Mouse (Mus musculus): ENCODE data around the gene Rbm10. TPM values are rescaled to one million over a fixed set of nuclear protein-coding genes. Genes with fewer than 3 reads are reported as not detected.

Gene Rbm10
- polyA plus RNA-seq, 1 experiment from 2014 or later, result 55.1 TPM

- no peaks in the 10 kb centered on the region for H3K9me3 ChIP-seq (ENCODE audit: control insufficient read depth, low read length)
- no peak overlapping the region for H3K4me2 ChIP-seq (ENCODE audit: low read depth, low read length)
- no peak overlapping the region for H3K4me3 ChIP-seq (ENCODE audit: low read length)
- H3K4me1 ChIP-seq (ENCODE audit: control insufficient read depth, insufficient read depth, low read length), result no peaks in the 10 kb centered on the region
- no peaks in the 10 kb centered on the region for H3K36me3 ChIP-seq (ENCODE audit: control insufficient read depth, insufficient read depth, low read length)
- H3K27ac ChIP-seq (ENCODE audit: low read length), result no peak overlapping the region
- no peaks in the 10 kb centered on the region for H3K27me3 ChIP-seq (replicated peaks; ENCODE audit: control insufficient read depth, insufficient read depth, low read length)
- 78% methylated on average over 5 of the region's 5 CpGs for WGBS
- H3K9ac ChIP-seq (ENCODE audit: low read depth, low read length), result no peak overlapping the region
- no peak for ATAC-seq
Observed at GRCm38 (mm10) chrX:20644780-20645179, 27.5 kb downstream of the Rbm10 start.

- Histone ChIP-seq H3K27me3 (replicated peaks; ENCODE audit: control insufficient read depth, insufficient read depth, low read length) (no peaks in the 10 kb centered on the region), H3K4me3 (ENCODE audit: low read length) (peak overlapping the region; percentile 61), H3K27ac (ENCODE audit: low read length) (no peak overlapping the region), H3K4me2 (ENCODE audit: low read depth, low read length) (peak overlapping the region; percentile 48), H3K4me1 (ENCODE audit: control insufficient read depth, insufficient read depth, low read length) (no peaks in the 10 kb centered on the region), H3K9me3 (ENCODE audit: control insufficient read depth, low read length) (no peaks in the 10 kb centered on the region), H3K9ac (ENCODE audit: low read depth, low read length) (no peak overlapping the region), H3K36me3 (ENCODE audit: control insufficient read depth, insufficient read depth, low read length) (no peaks in the 10 kb centered on the region)
- ATAC-seq, result 0 out of 2 replicates have a peak, but pooled peaks have one; percentile 1
- WGBS, result 21% methylated on average over 5 of the region's 5 CpGs
Observed at GRCm38 (mm10) chrX:20657593-20657992, 40.3 kb downstream of the Rbm10 start.

GRCm38 (mm10) chrX:20658026-20658652 lies 40.8 kb downstream of the Rbm10 start, which contains the start of gene Uba1:
Uba1 (plus strand) TSS chrX:20658326.
- peak within 1 kb of the TSS; percentile 70 for H3K4me2 ChIP-seq (ENCODE audit: low read depth, low read length)
- peak; percentile 86 for ATAC-seq
- 14% methylated on average over 27 of the region's 27 CpGs for WGBS

GRCm38 (mm10) chrX:20658891-20659406 lies 41.6 kb downstream of the Rbm10 start:
- Histone ChIP-seq H3K4me3 (ENCODE audit: low read length) (peak overlapping the region; percentile 61), H3K27ac (ENCODE audit: low read length) (peak overlapping the region; percentile 65; the same call in 1 of the 2 replicates), H3K9me3 (ENCODE audit: control insufficient read depth, low read length) (no peaks in the 10 kb centered on the region), H3K4me1 (ENCODE audit: control insufficient read depth, insufficient read depth, low read length) (no peaks in the 10 kb centered on the region), H3K36me3 (ENCODE audit: control insufficient read depth, insufficient read depth, low read length) (no peaks in the 10 kb centered on the region), H3K9ac (ENCODE audit: low read depth, low read length) (peak overlapping the region; percentile 69), H3K27me3 (replicated peaks; ENCODE audit: control insufficient read depth, insufficient read depth, low read length) (no peaks in the 10 kb centered on the region), H3K4me2 (ENCODE audit: low read depth, low read length) (peak overlapping the region; percentile 70)
- peak; percentile 14 for ATAC-seq
- WGBS, result 14% methylated on average over 24 of the region's 24 CpGs

More at GRCm38 (mm10) chrX:20658026-20658652, 40.8 kb downstream of the Rbm10 start, which contains the start of gene Uba1:
- Histone ChIP-seq H3K4me3 (ENCODE audit: low read length) (peak within 1 kb of the TSS; percentile 61), H3K36me3 (ENCODE audit: control insufficient read depth, insufficient read depth, low read length) (no peaks in the 10 kb centered on the region), H3K9me3 (ENCODE audit: control insufficient read depth, low read length) (no peaks in the 10 kb centered on the region), H3K4me1 (ENCODE audit: control insufficient read depth, insufficient read depth, low read length) (no peaks in the 10 kb centered on the region), H3K9ac (ENCODE audit: low read depth, low read length) (peak within 1 kb of the TSS; percentile 69), H3K27ac (ENCODE audit: low read length) (peak within 1 kb of the TSS; percentile 65; the same call in 1 of the 2 replicates), H3K27me3 (replicated peaks; ENCODE audit: control insufficient read depth, insufficient read depth, low read length) (no peaks in the 10 kb centered on the region)

GRCm38 (mm10) chrX:20662317-20662715 lies 45.0 kb downstream of the Rbm10 start:
- Histone ChIP-seq H3K36me3 (ENCODE audit: control insufficient read depth, insufficient read depth, low read length) (no peaks in the 10 kb centered on the region), H3K27ac (ENCODE audit: low read length) (no peak overlapping the region; the same call in 1 of the 2 replicates), H3K4me1 (ENCODE audit: control insufficient read depth, insufficient read depth, low read length) (no peaks in the 10 kb centered on the region), H3K9ac (ENCODE audit: low read depth, low read length) (no peak overlapping the region), H3K27me3 (replicated peaks; ENCODE audit: control insufficient read depth, insufficient read depth, low read length) (no peaks in the 10 kb centered on the region), H3K9me3 (ENCODE audit: control insufficient read depth, low read length) (no peaks in the 10 kb centered on the region), H3K4me3 (ENCODE audit: low read length) (no peak overlapping the region), H3K4me2 (ENCODE audit: low read depth, low read length) (no peak overlapping the region)
- 29% methylated on average over 5 of the region's 5 CpGs for WGBS
- no peak; the same call in 1 of the 2 replicates for ATAC-seq

- WGBS, result 14% methylated on average over 27 of the region's 28 CpGs
Observed at GRCm38 (mm10) chrX:20662716-20663443, 45.6 kb downstream of the Rbm10 start.

GRCm38 (mm10) chrX:20663444-20663790 lies 46.1 kb downstream of the Rbm10 start:
- Histone ChIP-seq H3K27ac (ENCODE audit: low read length) (peak overlapping the region; percentile 68), H3K9me3 (ENCODE audit: control insufficient read depth, low read length) (no peaks in the 10 kb centered on the region), H3K27me3 (replicated peaks; ENCODE audit: control insufficient read depth, insufficient read depth, low read length) (no peaks in the 10 kb centered on the region), H3K9ac (ENCODE audit: low read depth, low read length) (peak overlapping the region; percentile 84), H3K4me1 (ENCODE audit: control insufficient read depth, insufficient read depth, low read length) (no peaks in the 10 kb centered on the region), H3K4me2 (ENCODE audit: low read depth, low read length) (peak overlapping the region; percentile 62), H3K36me3 (ENCODE audit: control insufficient read depth, insufficient read depth, low read length) (0 out of 2 replicates have a peak, but pooled peaks cover 2% of the 10 kb centered on the region), H3K4me3 (ENCODE audit: low read length) (peak overlapping the region; percentile 64)
- peak; percentile 14; the same call in 1 of the 2 replicates for ATAC-seq
- WGBS, result 14% methylated on average over 9 of the region's 9 CpGs

More at GRCm38 (mm10) chrX:20662716-20663443, 45.6 kb downstream of the Rbm10 start:
- Histone ChIP-seq H3K27me3 (replicated peaks; ENCODE audit: control insufficient read depth, insufficient read depth, low read length) (no peaks in the 10 kb centered on the region), H3K4me2 (ENCODE audit: low read depth, low read length) (peak overlapping the region; percentile 62), H3K36me3 (ENCODE audit: control insufficient read depth, insufficient read depth, low read length) (no peaks in the 10 kb centered on the region), H3K9ac (ENCODE audit: low read depth, low read length) (peak overlapping the region; percentile 84), H3K9me3 (ENCODE audit: control insufficient read depth, low read length) (no peaks in the 10 kb centered on the region), H3K27ac (ENCODE audit: low read length) (peak overlapping the region; percentile 68), H3K4me3 (ENCODE audit: low read length) (peak overlapping the region; percentile 64), H3K4me1 (ENCODE audit: control insufficient read depth, insufficient read depth, low read length) (no peaks in the 10 kb centered on the region)
- ATAC-seq, result peak; percentile 84

GRCm38 (mm10) chrX:20687519-20688067 lies 70.3 kb downstream of the Rbm10 start, which contains the start of gene Cdk16:
Cdk16 (plus strand) TSS chrX:20687954.
- 12% methylated on average over 16 of the region's 16 CpGs for WGBS
- ATAC-seq, result peak; percentile 95
- no peaks in the 10 kb centered on the region for H3K36me3 ChIP-seq (ENCODE audit: control insufficient read depth, insufficient read depth, low read length)
- no peaks in the 10 kb centered on the region for H3K4me1 ChIP-seq (ENCODE audit: control insufficient read depth, insufficient read depth, low read length)
- peak within 1 kb of the TSS; percentile 70 for H3K4me3 ChIP-seq (ENCODE audit: low read length)
- H3K4me2 ChIP-seq (ENCODE audit: low read depth, low read length), result peak within 1 kb of the TSS; percentile 70
- peak within 1 kb of the TSS; percentile 94 for H3K27ac ChIP-seq (ENCODE audit: low read length)
- no peaks in the 10 kb centered on the region for H3K27me3 ChIP-seq (replicated peaks; ENCODE audit: control insufficient read depth, insufficient read depth, low read length)
- peak within 1 kb of the TSS; percentile 84 for H3K9ac ChIP-seq (ENCODE audit: low read depth, low read length)
- no peaks in the 10 kb centered on the region for H3K9me3 ChIP-seq (ENCODE audit: control insufficient read depth, low read length)

- peak overlapping the region; percentile 70 for H3K4me3 ChIP-seq (ENCODE audit: low read length)
- peak overlapping the region; percentile 67 for H3K4me2 ChIP-seq (ENCODE audit: low read depth, low read length)
- H3K9ac ChIP-seq (ENCODE audit: low read depth, low read length), result peak overlapping the region; percentile 84
- H3K36me3 ChIP-seq (ENCODE audit: control insufficient read depth, insufficient read depth, low read length), result no peaks in the 10 kb centered on the region
- no peaks in the 10 kb centered on the region for H3K27me3 ChIP-seq (replicated peaks; ENCODE audit: control insufficient read depth, insufficient read depth, low read length)
- H3K9me3 ChIP-seq (ENCODE audit: control insufficient read depth, low read length), result no peaks in the 10 kb centered on the region
- ATAC-seq, result peak; percentile 89
- 9% methylated on average over 28 of the region's 33 CpGs for WGBS
- no peaks in the 10 kb centered on the region for H3K4me1 ChIP-seq (ENCODE audit: control insufficient read depth, insufficient read depth, low read length)
- peak overlapping the region; percentile 94 for H3K27ac ChIP-seq (ENCODE audit: low read length)
Observed at GRCm38 (mm10) chrX:20688068-20688547, 70.8 kb downstream of the Rbm10 start.
